Mouse (Mus musculus): ENCODE measurements around the gene Tnxb. TPM values are rescaled to one million over a fixed set of nuclear protein-coding genes. Genes with fewer than 3 reads are reported as not detected.
A peak's percentile ranks its signal among the peaks of the same experiment; 100 is the strongest.

Tnxb gene
- 0.03 TPM in 1 of 2 replicates, not detected in the other for polyA plus RNA-seq (2014; fragmentation: Nextera tagmentation; extraction: Ambion mirVana)

- H3K36me3 ChIP-seq (ENCODE audit: control insufficient read depth, insufficient read depth, low read length): no peaks in the 10 kb centered on the region
- no peaks in the 10 kb centered on the region; the same call in 1 of the 2 replicates for H3K9me3 ChIP-seq (ENCODE audit: control insufficient read depth, low read length)
- H3K4me3 ChIP-seq (ENCODE audit: low read depth, low read length): peak within 1 kb of the TSS; percentile 31
- no peak within 1 kb of the TSS for H3K27ac ChIP-seq (ENCODE audit: low read depth, low read length)
- WGBS: 65% methylated on average over 7 of the region's 7 CpGs
- H3K4me2 ChIP-seq (ENCODE audit: low read depth, low read length, severe bottlenecking): peak within 1 kb of the TSS; percentile 67
- H3K9ac ChIP-seq (ENCODE audit: low read length): no peak within 1 kb of the TSS; the same call in 1 of the 2 replicates
- peaks cover 9% of the 10 kb centered on the region for H3K4me1 ChIP-seq (replicated peaks; ENCODE audit: control insufficient read depth, insufficient read depth, low read length)
- ATAC-seq (replicated peaks; ENCODE audit: low FRiP score) (no peak), DNase-seq (ENCODE audit: low spot score) (peak; percentile 46)
- H3K27me3 ChIP-seq (ENCODE audit: control insufficient read depth, insufficient read depth, low read length): peaks cover 40% of the 10 kb centered on the region
These were observed at the start of gene Tnxb for GRCm38 (mm10) chr17:34670235-34670634. Gene Tnxb (plus strand): TSS chr17:34670535.

GRCm38 (mm10) chr17:34621006-34621405 lies 49.3 kb upstream of the Tnxb start:
- ATAC-seq (replicated peaks; ENCODE audit: low FRiP score) (no peak), DNase-seq (ENCODE audit: low spot score) (peak; percentile 36)
- no peaks in the 10 kb centered on the region for H3K9me3 ChIP-seq (ENCODE audit: control insufficient read depth, low read length)
- no peak overlapping the region for H3K4me3 ChIP-seq (ENCODE audit: low read depth, low read length)
- WGBS: 94% methylated on average over 8 of the region's 8 CpGs
- H3K27ac ChIP-seq (ENCODE audit: low read depth, low read length): no peak overlapping the region
- no peaks in the 10 kb centered on the region for H3K27me3 ChIP-seq (ENCODE audit: control insufficient read depth, insufficient read depth, low read length)
- no peaks in the 10 kb centered on the region for H3K4me1 ChIP-seq (replicated peaks; ENCODE audit: control insufficient read depth, insufficient read depth, low read length)
- no peaks in the 10 kb centered on the region; the same call in 1 of the 2 replicates for H3K36me3 ChIP-seq (ENCODE audit: control insufficient read depth, insufficient read depth, low read length)
- no peak overlapping the region for H3K4me2 ChIP-seq (ENCODE audit: low read depth, low read length, severe bottlenecking)
- no peak overlapping the region for H3K9ac ChIP-seq (ENCODE audit: low read length)

GRCm38 (mm10) chr17:34623161-34623560 lies 47.2 kb upstream of the Tnxb start:
- DNase-seq (ENCODE audit: low spot score) (peak; percentile 18), ATAC-seq (replicated peaks; ENCODE audit: low FRiP score) (no peak)
- WGBS: 88% methylated on average over 9 of the region's 9 CpGs

GRCm38 (mm10) chr17:34624981-34625380 lies 45.4 kb upstream of the Tnxb start:
- H3K4me3 ChIP-seq (ENCODE audit: low read depth, low read length): no peak overlapping the region
- ATAC-seq (replicated peaks; ENCODE audit: low FRiP score) (no peak), DNase-seq (ENCODE audit: low spot score) (no peak)
- no peak overlapping the region for H3K9ac ChIP-seq (ENCODE audit: low read length)
- no peaks in the 10 kb centered on the region; the same call in 1 of the 2 replicates for H3K36me3 ChIP-seq (ENCODE audit: control insufficient read depth, insufficient read depth, low read length)
- 93% methylated on average over 3 of the region's 3 CpGs for WGBS
- no peak overlapping the region for H3K27ac ChIP-seq (ENCODE audit: low read depth, low read length)
- H3K27me3 ChIP-seq (ENCODE audit: control insufficient read depth, insufficient read depth, low read length): peaks cover 4% of the 10 kb centered on the region; the same call in 1 of the 2 replicates
- H3K9me3 ChIP-seq (ENCODE audit: control insufficient read depth, low read length): no peaks in the 10 kb centered on the region
- peaks cover 14% of the 10 kb centered on the region; the same call in 1 of the 2 replicates for H3K4me1 ChIP-seq (replicated peaks; ENCODE audit: control insufficient read depth, insufficient read depth, low read length)
- H3K4me2 ChIP-seq (ENCODE audit: low read depth, low read length, severe bottlenecking): no peak overlapping the region

More at GRCm38 (mm10) chr17:34623161-34623560, 47.2 kb upstream of the Tnxb start:
- Histone ChIP-seq H3K27ac (ENCODE audit: low read depth, low read length) (no peak overlapping the region), H3K4me2 (ENCODE audit: low read depth, low read length, severe bottlenecking) (no peak overlapping the region), H3K9me3 (ENCODE audit: control insufficient read depth, low read length) (no peaks in the 10 kb centered on the region), H3K4me1 (replicated peaks; ENCODE audit: control insufficient read depth, insufficient read depth, low read length) (peaks cover 4% of the 10 kb centered on the region; the same call in 1 of the 2 replicates), H3K9ac (ENCODE audit: low read length) (no peak overlapping the region), H3K4me3 (ENCODE audit: low read depth, low read length) (no peak overlapping the region), H3K36me3 (ENCODE audit: control insufficient read depth, insufficient read depth, low read length) (no peaks in the 10 kb centered on the region; the same call in 1 of the 2 replicates), H3K27me3 (ENCODE audit: control insufficient read depth, insufficient read depth, low read length) (no peaks in the 10 kb centered on the region)

GRCm38 (mm10) chr17:34626062-34626772 lies 44.1 kb upstream of the Tnxb start:
- Histone ChIP-seq H3K27me3 (ENCODE audit: control insufficient read depth, insufficient read depth, low read length) (peaks cover 15% of the 10 kb centered on the region), H3K36me3 (ENCODE audit: control insufficient read depth, insufficient read depth, low read length) (no peaks in the 10 kb centered on the region; the same call in 1 of the 2 replicates), H3K9me3 (ENCODE audit: control insufficient read depth, low read length) (no peaks in the 10 kb centered on the region), H3K4me2 (ENCODE audit: low read depth, low read length, severe bottlenecking) (peak overlapping the region; percentile 67), H3K4me3 (ENCODE audit: low read depth, low read length) (peak overlapping the region; percentile 48), H3K4me1 (replicated peaks; ENCODE audit: control insufficient read depth, insufficient read depth, low read length) (peaks cover 20% of the 10 kb centered on the region), H3K9ac (ENCODE audit: low read length) (peak overlapping the region; percentile 47), H3K27ac (ENCODE audit: low read depth, low read length) (no peak overlapping the region)
- no peak for DNase-seq (ENCODE audit: low spot score)
- WGBS: 56% methylated on average over 16 of the region's 16 CpGs
- no peak for ATAC-seq (replicated peaks; ENCODE audit: low FRiP score)

GRCm38 (mm10) chr17:34626773-34627092 lies 43.6 kb upstream of the Tnxb start:
- peak overlapping the region; percentile 47 for H3K9ac ChIP-seq (ENCODE audit: low read length)
- H3K4me1 ChIP-seq (replicated peaks; ENCODE audit: control insufficient read depth, insufficient read depth, low read length): peaks cover 24% of the 10 kb centered on the region
- peak overlapping the region; percentile 48 for H3K4me3 ChIP-seq (ENCODE audit: low read depth, low read length)
- no peaks in the 10 kb centered on the region; the same call in 1 of the 2 replicates for H3K36me3 ChIP-seq (ENCODE audit: control insufficient read depth, insufficient read depth, low read length)
- peak overlapping the region; percentile 37; the same call in 1 of the 2 replicates for H3K27ac ChIP-seq (ENCODE audit: low read depth, low read length)
- no peaks in the 10 kb centered on the region for H3K9me3 ChIP-seq (ENCODE audit: control insufficient read depth, low read length)
- ATAC-seq (replicated peaks; ENCODE audit: low FRiP score): peak; percentile 31; the same call in 1 of the 2 replicates
- peaks cover 20% of the 10 kb centered on the region for H3K27me3 ChIP-seq (ENCODE audit: control insufficient read depth, insufficient read depth, low read length)
- H3K4me2 ChIP-seq (ENCODE audit: low read depth, low read length, severe bottlenecking): peak overlapping the region; percentile 67
- WGBS: 0% methylated on average over 18 of the region's 18 CpGs
- peak; percentile 69 for DNase-seq (ENCODE audit: low spot score)

GRCm38 (mm10) chr17:34627093-34627942 lies 43.0 kb upstream of the Tnxb start:
- no peaks in the 10 kb centered on the region; the same call in 1 of the 2 replicates for H3K36me3 ChIP-seq (ENCODE audit: control insufficient read depth, insufficient read depth, low read length)
- peaks cover 24% of the 10 kb centered on the region for H3K27me3 ChIP-seq (ENCODE audit: control insufficient read depth, insufficient read depth, low read length)
- peak; percentile 76 for ATAC-seq (replicated peaks; ENCODE audit: low FRiP score)
- no peaks in the 10 kb centered on the region for H3K9me3 ChIP-seq (ENCODE audit: control insufficient read depth, low read length)
- peaks cover 28% of the 10 kb centered on the region for H3K4me1 ChIP-seq (replicated peaks; ENCODE audit: control insufficient read depth, insufficient read depth, low read length)
- H3K27ac ChIP-seq (ENCODE audit: low read depth, low read length): peak overlapping the region; percentile 84
- H3K9ac ChIP-seq (ENCODE audit: low read length): peak overlapping the region; percentile 47
- WGBS: 1% methylated on average over 39 of the region's 45 CpGs
- peak overlapping the region; percentile 48 for H3K4me3 ChIP-seq (ENCODE audit: low read depth, low read length)
- peak; percentile 94 for DNase-seq (ENCODE audit: low spot score)
- H3K4me2 ChIP-seq (ENCODE audit: low read depth, low read length, severe bottlenecking): peak overlapping the region; percentile 67

- peak within 1 kb of the TSS; percentile 47 for H3K9ac ChIP-seq (ENCODE audit: low read length)
- H3K4me2 ChIP-seq (ENCODE audit: low read depth, low read length, severe bottlenecking): peak within 1 kb of the TSS; percentile 67
- DNase-seq (ENCODE audit: low spot score): peak; percentile 71
- no peak for ATAC-seq (replicated peaks; ENCODE audit: low FRiP score)
- H3K4me1 ChIP-seq (replicated peaks; ENCODE audit: control insufficient read depth, insufficient read depth, low read length): peaks cover 28% of the 10 kb centered on the region
- peak within 1 kb of the TSS; percentile 84 for H3K27ac ChIP-seq (ENCODE audit: low read depth, low read length)
- H3K36me3 ChIP-seq (ENCODE audit: control insufficient read depth, insufficient read depth, low read length): no peaks in the 10 kb centered on the region; the same call in 1 of the 2 replicates
- no peaks in the 10 kb centered on the region for H3K9me3 ChIP-seq (ENCODE audit: control insufficient read depth, low read length)
- peaks cover 26% of the 10 kb centered on the region for H3K27me3 ChIP-seq (ENCODE audit: control insufficient read depth, insufficient read depth, low read length)
- H3K4me3 ChIP-seq (ENCODE audit: low read depth, low read length): peak within 1 kb of the TSS; percentile 48
- 8% methylated on average over 29 of the region's 29 CpGs for WGBS
These were observed 42.2 kb upstream of the Tnxb start, which contains the start of gene Ppt2 for GRCm38 (mm10) chr17:34627943-34628643. Gene Ppt2 (minus strand): TSS chr17:34628510.

Data from forebrain, embryonic 11.5 days (tissue).